Mouse (Mus musculus) ES-E14 (cell line): Measurements from ENCODE around the gene Mdm2.

Experiments used
- CHD2 ChIP-seq: IDR thresholded peaks from 2 replicates; pipeline ENCODE4 v1.6.1; 2014; ENCODE audit warnings: mild to moderate bottlenecking, low read depth, low read length, inconsistent platforms
- HCFC1 ChIP-seq: IDR thresholded peaks from 2 replicates; pipeline ENCODE4 v1.6.1; 2012; ENCODE audit warnings: low read length, inconsistent platforms, borderline replicate concordance; ENCODE audit not compliant: insufficient read depth
- MAFK ChIP-seq: IDR thresholded peaks from 2 replicates; pipeline ENCODE4 v1.6.1; 2014; ENCODE audit warnings: mild to moderate bottlenecking, low read depth, low read length, inconsistent platforms; ENCODE audit not compliant: insufficient read depth
- ZC3H11A ChIP-seq: IDR thresholded peaks from 2 replicates; pipeline ENCODE4 v1.6.1; 2012; ENCODE audit warnings: low read depth, mild to moderate bottlenecking, inconsistent platforms, low read length, borderline replicate concordance
- ZNF384 ChIP-seq: IDR thresholded peaks from 2 replicates; pipeline ENCODE4 v1.6.1; 2012; ENCODE audit warnings: low read depth, low read length, inconsistent platforms

DNA sequence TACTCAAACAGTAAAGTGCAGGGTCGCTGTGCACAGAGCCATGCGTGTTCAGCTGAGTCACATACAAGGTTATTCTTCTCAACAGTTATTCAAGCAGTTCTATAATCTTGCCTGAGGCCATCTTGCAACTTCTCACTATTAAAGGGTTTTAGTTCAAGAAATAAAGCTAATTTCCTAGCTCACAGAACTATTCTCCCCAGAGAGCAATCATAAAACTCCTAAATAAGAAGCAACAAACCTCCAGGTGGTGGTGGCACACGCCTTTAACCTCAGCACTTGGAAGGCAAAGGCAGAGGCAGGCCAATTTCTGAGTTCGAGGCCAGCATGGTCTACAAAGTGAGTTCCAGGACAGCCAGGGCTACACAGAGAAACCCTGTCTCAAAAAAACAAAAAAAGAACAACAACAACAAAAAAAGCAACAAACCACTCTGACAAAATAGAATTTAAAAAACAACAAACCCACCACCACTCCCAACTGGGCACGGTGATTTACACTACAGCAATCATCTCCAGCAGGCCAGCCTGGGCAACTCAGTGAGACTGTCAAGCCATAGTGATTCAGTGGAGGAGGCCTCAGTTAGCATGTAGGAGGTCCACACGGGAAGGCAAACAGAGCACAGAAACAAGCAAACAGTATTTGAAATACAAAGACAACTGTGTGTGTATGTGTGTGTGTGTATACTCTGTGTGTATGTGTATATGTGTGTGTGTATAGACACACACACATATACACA lies 13.6 kb downstream of the Mdm2 start:
- TF ChIP-seq HCFC1 (no peak), MAFK (no peak), CHD2 (no peak), ZC3H11A (no peak), ZNF384 (no peak)
